Mouse (Mus musculus): Measurements from ENCODE around the gene Pde4dip.

The Pde4dip gene

DNA sequence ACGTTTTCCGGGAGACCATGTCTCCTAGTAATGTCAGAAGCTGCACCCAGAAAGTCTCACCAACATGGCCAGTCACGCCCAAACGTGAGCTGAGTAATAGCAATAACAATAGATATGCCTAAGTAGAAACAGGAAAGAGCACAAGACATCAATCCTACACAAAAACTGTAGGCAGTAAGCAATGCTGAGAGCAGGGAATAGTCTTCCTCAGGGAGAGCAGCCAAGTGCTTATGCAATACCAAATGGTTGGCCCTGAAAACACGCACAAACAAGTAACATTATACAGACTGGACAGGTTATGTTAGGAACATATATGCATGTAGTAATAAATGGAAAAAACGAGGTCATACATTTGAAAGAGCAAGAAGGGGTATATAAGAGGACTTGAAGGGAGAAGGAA, 239.0 kb downstream of the Pde4dip start:
- DNase-seq (ENCODE audit: low spot score in 2 of 2), result no peak

DNA sequence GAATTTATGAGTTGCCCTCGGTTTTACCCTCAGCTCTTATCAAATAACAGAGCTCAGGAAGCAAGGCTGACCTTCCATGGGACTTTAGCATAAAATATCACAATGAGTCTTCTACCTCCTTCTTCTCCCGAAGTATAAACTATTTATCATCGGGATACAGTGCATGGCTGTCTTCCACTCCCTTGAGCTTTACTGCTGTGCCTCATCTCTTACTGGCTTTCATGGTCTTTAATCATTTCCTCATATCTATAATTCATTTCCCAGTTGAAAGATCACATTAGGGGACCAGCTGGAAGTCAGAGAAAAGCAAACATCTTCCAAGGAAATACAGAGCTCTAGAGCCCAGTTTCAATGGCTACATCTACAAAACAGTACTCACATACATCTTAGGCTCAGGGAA, 239.5 kb downstream of the Pde4dip start:
- DNase-seq (ENCODE audit: low spot score in 2 of 2), result no peak

DNA sequence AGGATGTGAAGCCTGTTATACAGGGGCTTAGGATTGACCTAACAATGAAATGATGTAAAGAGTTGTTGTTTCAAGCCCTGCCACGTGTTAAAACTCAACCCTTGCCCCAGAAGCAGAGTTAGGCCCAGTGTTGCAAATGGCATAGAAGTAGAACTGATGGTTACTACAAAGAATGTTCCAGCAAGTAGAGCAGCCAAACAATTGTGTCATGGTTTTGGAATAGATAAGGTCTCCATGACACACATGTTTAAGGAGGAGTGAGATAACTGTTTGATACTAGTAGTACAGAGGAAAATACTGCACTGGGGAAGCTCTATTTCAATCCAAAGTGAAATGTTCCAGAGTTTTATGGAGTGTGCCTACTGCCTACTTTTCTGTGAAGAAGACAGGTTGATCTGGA, 240.0 kb downstream of the Pde4dip start:
- no peak for DNase-seq (ENCODE audit: low spot score in 2 of 2)

DNA sequence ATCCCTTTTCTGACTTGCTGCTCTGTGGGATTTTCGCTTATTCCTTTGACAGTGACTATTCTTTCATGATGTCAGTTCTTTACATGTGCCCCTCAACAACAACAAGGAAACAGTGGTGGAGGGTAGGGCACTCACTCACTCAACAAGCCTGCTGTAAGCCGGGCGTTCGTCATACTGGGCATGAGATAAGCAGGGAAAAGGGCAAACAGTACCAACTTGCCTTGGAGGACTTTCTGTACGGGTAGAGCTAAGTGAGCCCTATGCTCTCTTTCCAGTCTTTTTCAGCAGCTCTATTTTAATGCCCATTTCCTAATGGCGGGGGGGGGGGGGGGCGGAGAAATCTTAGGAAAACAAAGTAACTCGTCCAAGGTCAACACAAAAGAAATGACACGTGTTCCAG, 246.5 kb downstream of the Pde4dip start:
- no peak for DNase-seq (ENCODE audit: low spot score in 2 of 2)

DNA sequence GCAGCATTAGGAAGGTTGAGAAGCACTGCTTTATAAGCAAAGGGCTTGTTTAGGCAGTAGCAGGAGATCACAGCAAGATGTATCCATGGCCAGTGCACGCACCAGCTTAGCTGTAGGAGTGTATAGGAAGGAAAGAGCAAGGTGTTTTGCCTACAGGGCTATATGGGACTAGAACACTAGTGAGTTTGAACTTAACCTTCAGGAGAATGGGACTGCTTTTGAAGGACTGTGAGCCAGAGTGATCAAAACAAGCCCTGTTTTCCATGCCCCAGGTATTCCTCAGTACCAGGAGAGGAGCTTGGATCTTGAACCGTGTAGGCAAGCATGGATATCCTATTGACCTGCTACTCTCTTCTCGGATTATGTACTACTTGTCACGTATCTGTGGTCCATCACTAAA, 247.1 kb downstream of the Pde4dip start:
- DNase-seq (ENCODE audit: low spot score in 2 of 2), result no peak

Measured in spleen, postnatal 36 days (tissue).